Mouse (Mus musculus): ENCODE data around the gene Mpc2. TPM values are rescaled to one million over a fixed set of nuclear protein-coding genes. Genes with fewer than 3 reads are reported as not detected.
A peak's percentile ranks its signal among the peaks of the same experiment; 100 is the strongest.

The Mpc2 gene
- polyA plus RNA-seq (2015; fragmentation: Nextera tagmentation; extraction: Ambion mirVana): 175 and 185 TPM in 2 replicates

DNA sequence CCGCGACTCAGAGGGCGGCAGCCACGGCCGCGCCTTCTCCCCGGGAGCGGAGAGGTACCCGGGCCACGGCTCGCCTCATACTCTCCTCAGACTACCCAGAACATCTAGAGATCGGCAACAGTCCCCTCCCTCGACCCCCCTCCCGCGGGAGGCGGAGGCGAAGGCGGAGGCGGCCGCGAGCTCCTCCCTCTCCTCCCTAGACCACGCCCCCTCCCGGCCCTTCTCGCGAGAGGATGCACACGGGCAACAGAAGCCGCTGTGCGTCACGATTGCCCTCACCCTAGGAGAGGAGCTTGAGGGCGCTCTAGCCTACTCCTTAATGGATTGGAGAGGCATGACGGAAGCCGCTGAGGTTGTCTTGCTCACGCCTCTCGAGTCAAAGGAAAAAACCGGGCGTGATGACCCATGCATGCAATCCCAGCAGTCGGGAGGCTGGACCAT lies at the start of gene Mpc2, which contains the start of gene Dcaf6:
Gene Mpc2, plus strand, starts transcription at position 278 of the 441 bp plus-strand sequence.
Gene Dcaf6, minus strand, starts transcription at position 116 of the 441 bp plus-strand sequence.
- Histone ChIP-seq H3K27ac (peak within 1 kb of the TSS; percentile 98), H3K9ac (peak within 1 kb of the TSS; percentile 75), H3K36me3 (replicated peaks) (no peaks in the 10 kb centered on the region), H3K4me2 (peak within 1 kb of the TSS; percentile 93), H3K4me3 (peak within 1 kb of the TSS; percentile 97), H3K27me3 (replicated peaks) (no peaks in the 10 kb centered on the region), H3K9me3 (no peaks in the 10 kb centered on the region), H3K4me1 (peaks cover 20% of the 10 kb centered on the region)
- ATAC-seq (replicated peaks): peak; percentile 96
- under 1% methylated on average over 35 of the region's 37 CpGs for WGBS

DNA sequence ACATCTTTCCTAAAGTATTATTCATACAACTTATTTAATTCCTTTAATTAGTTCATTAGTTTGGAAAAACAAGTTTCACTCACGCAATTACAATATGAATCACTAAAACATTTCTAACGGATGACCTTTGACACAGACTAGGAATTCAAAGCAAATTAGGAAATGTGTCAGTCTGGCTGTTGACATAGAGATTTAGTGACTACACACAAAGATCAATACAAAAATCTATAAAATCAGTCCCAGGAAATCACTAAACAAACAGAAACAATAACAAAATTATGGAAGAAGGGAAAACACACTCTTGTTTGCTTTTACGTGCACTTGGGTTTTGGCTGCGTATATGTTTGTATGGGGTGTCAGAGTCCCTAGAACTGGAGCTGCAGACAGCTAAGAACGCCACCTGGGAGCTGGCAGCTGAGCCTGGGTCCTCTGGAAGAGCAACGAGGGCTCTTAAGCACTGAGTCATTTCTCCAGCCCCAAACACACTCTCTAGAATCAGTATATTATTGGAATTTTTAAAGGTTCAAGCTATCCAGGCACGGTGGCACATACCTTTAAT lies 39.0 kb upstream of the Mpc2 start:
- Histone ChIP-seq H3K4me1 (no peaks in the 10 kb centered on the region), H3K9me3 (no peaks in the 10 kb centered on the region), H3K9ac (no peak overlapping the region), H3K36me3 (replicated peaks) (no peaks in the 10 kb centered on the region), H3K27ac (no peak overlapping the region), H3K4me3 (no peak overlapping the region), H3K27me3 (replicated peaks) (no peaks in the 10 kb centered on the region), H3K4me2 (no peak overlapping the region)
- ATAC-seq (replicated peaks): no peak
- 74% methylated on average over 7 of the region's 7 CpGs for WGBS

DNA sequence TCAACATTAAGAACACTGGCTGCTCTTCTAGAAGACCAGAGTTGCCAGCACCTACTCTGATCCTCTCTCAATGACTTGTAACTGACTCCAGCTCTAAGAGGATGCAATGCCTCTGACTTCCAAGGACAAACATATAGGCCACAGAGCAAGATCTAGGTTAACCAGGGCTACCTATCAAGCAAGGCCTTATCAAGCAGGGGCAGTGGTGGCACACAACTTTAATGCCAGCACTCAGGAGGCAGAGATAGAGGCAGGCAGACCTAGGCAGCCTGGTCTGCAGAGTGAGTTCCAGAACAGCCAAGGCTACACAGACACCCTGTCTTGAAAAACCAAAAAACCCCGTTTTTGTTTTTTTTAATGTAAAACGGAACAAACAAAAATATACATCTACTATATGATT lies 34.2 kb upstream of the Mpc2 start:
- Histone ChIP-seq H3K4me3 (no peak overlapping the region), H3K27ac (no peak overlapping the region), H3K4me2 (no peak overlapping the region), H3K9ac (no peak overlapping the region), H3K4me1 (no peaks in the 10 kb centered on the region), H3K27me3 (replicated peaks) (no peaks in the 10 kb centered on the region), H3K9me3 (no peaks in the 10 kb centered on the region), H3K36me3 (replicated peaks) (no peaks in the 10 kb centered on the region)
- WGBS: 96% methylated on average over 2 of the region's 2 CpGs
- ATAC-seq (replicated peaks): no peak

DNA sequence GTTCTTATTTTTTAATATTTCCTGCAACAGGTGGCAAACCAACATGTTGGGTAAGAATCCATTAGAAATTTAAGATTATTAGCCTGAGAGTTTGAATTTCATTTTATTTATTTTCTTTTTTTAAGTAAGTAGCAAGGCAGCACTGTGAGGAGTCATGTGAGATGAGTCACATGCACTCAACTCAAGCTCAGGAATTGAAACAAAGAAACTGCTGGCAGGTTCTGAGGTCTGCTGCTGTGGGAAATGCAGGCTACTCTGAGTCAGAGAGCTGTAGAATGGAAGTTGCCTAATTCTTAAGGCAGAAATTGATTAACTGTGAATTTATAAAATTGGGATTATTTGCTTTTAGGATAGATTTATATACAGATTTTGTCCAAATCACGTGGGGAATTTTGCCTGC lies 27.6 kb upstream of the Mpc2 start:
- H3K4me3 ChIP-seq: no peak overlapping the region
- H3K27ac ChIP-seq: no peak overlapping the region
- no peaks in the 10 kb centered on the region for H3K27me3 ChIP-seq (replicated peaks)
- H3K9ac ChIP-seq: no peak overlapping the region
- H3K36me3 ChIP-seq (replicated peaks): no peaks in the 10 kb centered on the region
- 82% methylated on average over 1 of the region's 1 CpGs for WGBS
- no peak overlapping the region for H3K4me2 ChIP-seq
- ATAC-seq (replicated peaks): no peak
- H3K4me1 ChIP-seq: no peaks in the 10 kb centered on the region
- H3K9me3 ChIP-seq: peaks cover 3% of the 10 kb centered on the region; the same call in 1 of the 2 replicates

DNA sequence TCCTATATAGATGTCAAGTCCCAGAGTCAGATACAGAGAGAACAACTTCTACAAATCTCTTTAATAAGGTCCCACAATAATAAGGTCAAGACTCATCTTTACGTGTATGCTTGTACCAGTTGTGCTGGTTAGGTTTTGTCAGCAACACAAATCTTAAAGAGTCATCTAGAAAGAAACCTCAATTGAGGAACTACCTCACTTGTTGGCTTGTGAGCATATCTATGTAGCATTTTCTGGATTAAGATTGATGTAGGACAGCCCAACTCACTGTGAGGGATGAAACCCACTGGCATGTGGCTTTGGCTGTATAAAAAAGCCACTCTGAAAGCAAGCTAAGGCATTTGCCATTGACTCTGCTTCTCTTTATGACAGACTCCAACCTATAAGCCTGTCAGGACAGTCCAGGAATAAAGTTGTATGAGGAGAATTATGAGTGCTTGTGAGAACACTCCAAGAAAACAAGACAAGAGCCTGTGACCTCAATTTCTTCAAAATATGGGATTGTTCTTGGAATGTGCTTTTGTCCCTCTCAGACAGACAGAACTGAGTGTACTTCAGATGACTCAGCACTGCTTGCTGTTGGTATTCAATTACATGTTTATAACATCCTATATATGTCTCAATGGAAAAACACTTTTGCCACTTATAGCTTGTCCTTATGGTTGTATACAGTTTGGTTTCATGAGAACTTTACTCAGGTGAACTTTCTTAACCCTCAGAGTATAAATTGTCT lies 22.0 kb upstream of the Mpc2 start:
- H3K27ac ChIP-seq: no peak overlapping the region
- no peak overlapping the region for H3K4me3 ChIP-seq
- H3K4me1 ChIP-seq: no peaks in the 10 kb centered on the region
- no peaks in the 10 kb centered on the region for H3K36me3 ChIP-seq (replicated peaks)
- no peak overlapping the region for H3K4me2 ChIP-seq
- no peak overlapping the region for H3K9ac ChIP-seq
- 90% methylated on average over 1 of the region's 1 CpGs for WGBS
- H3K9me3 ChIP-seq: peaks cover 3% of the 10 kb centered on the region; the same call in 1 of the 2 replicates
- H3K27me3 ChIP-seq (replicated peaks): no peaks in the 10 kb centered on the region
- ATAC-seq (replicated peaks): no peak

DNA sequence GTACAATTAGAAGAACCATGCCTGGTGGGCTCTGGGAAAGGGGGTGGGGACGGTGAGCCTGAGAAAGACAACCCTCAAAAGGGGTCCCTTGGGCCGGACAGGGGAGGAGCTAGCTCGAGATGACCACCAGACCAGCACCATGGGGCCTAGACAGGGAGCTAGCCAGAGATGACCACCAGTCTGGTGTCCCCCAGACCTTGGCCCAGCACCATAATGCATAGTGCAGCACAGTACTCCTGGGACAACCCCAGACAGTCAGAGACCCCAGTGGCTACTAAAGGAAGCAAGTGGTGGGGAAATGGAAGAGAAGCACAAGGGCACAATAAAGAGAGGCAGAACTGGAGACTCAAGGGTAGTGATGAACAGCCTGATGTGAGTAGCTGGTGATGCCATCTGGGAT lies 19.6 kb upstream of the Mpc2 start:
- no peaks in the 10 kb centered on the region for H3K4me1 ChIP-seq
- H3K9ac ChIP-seq: no peak overlapping the region
- H3K27me3 ChIP-seq (replicated peaks): no peaks in the 10 kb centered on the region
- H3K4me2 ChIP-seq: no peak overlapping the region
- peaks cover 3% of the 10 kb centered on the region; the same call in 1 of the 2 replicates for H3K9me3 ChIP-seq
- H3K27ac ChIP-seq: no peak overlapping the region
- ATAC-seq (replicated peaks): no peak; the same call in 1 of the 2 replicates
- no peak overlapping the region for H3K4me3 ChIP-seq
- WGBS: 77% methylated on average over 3 of the region's 3 CpGs
- no peaks in the 10 kb centered on the region for H3K36me3 ChIP-seq (replicated peaks)

DNA sequence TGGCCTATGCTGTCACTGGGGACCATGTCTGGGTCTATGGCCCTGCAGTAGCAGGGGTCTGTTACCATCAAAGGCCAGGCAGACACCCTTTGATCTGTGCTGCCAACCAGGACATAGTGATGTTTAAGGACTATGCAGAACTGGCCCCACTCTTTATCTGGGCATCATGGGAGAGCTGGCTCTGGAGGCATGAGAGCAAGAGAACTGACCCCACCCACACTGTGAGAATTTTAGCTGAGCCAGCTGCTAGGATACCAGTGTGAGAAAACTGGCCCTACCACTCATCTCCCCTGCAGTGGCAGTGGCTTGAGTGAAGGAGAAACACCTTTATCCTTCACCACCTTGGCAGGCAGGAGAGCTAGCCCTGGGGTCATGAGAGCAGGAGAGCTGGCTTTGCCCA lies 19.2 kb upstream of the Mpc2 start:
- Histone ChIP-seq H3K27ac (no peak overlapping the region), H3K36me3 (replicated peaks) (no peaks in the 10 kb centered on the region), H3K4me3 (no peak overlapping the region), H3K9ac (no peak overlapping the region), H3K4me1 (no peaks in the 10 kb centered on the region), H3K27me3 (replicated peaks) (no peaks in the 10 kb centered on the region), H3K9me3 (peaks cover 2% of the 10 kb centered on the region; the same call in 1 of the 2 replicates), H3K4me2 (no peak overlapping the region)
- ATAC-seq (replicated peaks): no peak

DNA sequence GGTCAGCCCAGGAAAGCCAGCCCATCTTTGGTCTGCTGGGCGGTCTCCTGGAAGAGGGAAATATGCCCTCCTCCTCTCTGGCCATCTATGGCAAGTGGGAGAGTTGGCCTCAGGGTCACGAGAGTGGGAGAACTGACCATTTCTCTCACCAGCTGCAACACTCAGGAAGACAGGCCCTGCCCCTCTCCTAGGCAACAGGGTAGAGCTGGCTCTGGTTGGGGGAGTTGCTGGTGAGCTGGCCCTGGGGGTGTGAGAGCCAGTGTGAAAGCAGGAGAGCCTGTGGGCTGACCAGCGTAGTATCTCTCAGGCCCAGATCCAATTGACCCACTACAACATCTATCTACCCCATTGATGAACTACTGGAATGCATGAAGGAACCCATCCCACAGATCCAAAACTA lies 18.7 kb upstream of the Mpc2 start:
- no peak overlapping the region for H3K27ac ChIP-seq
- H3K4me2 ChIP-seq: no peak overlapping the region
- no peaks in the 10 kb centered on the region for H3K4me1 ChIP-seq
- H3K36me3 ChIP-seq (replicated peaks): no peaks in the 10 kb centered on the region
- no peaks in the 10 kb centered on the region for H3K9me3 ChIP-seq
- no peak overlapping the region for H3K4me3 ChIP-seq
- H3K9ac ChIP-seq: no peak overlapping the region
- 88% methylated on average over 3 of the region's 3 CpGs for WGBS
- no peak for ATAC-seq (replicated peaks)
- no peaks in the 10 kb centered on the region for H3K27me3 ChIP-seq (replicated peaks)

DNA sequence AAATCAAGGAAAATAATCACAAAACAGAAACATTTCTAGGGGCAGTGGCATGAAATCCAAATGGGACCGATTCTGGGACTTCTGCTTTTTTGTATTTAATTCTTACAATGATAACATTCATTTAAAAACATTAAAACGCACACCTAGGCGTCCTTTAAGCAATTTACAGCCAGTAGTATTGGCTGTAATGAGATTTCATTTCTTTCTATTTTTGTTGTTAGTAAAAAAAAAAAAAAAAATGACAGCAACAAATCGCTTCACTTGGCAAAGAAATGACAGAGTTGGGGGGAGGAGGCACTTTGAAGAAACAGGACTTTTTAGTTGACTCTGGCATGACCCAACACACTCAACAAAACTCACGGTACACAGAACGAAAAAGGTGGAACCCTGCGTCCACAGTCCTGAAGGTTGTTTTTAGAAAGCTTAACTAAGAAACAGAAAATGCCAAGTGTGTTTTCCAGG lies 1.4 kb upstream of the Mpc2 start:
- no peak for ATAC-seq (replicated peaks)
- Histone ChIP-seq H3K9me3 (peaks cover 6% of the 10 kb centered on the region; the same call in 1 of the 2 replicates), H3K27ac (no peak overlapping the region), H3K4me1 (peaks cover 20% of the 10 kb centered on the region), H3K9ac (peak overlapping the region; percentile 75), H3K4me3 (peak overlapping the region; percentile 97), H3K27me3 (replicated peaks) (no peaks in the 10 kb centered on the region), H3K4me2 (peak overlapping the region; percentile 93), H3K36me3 (replicated peaks) (no peaks in the 10 kb centered on the region)
- 23% methylated on average over 7 of the region's 7 CpGs for WGBS

DNA sequence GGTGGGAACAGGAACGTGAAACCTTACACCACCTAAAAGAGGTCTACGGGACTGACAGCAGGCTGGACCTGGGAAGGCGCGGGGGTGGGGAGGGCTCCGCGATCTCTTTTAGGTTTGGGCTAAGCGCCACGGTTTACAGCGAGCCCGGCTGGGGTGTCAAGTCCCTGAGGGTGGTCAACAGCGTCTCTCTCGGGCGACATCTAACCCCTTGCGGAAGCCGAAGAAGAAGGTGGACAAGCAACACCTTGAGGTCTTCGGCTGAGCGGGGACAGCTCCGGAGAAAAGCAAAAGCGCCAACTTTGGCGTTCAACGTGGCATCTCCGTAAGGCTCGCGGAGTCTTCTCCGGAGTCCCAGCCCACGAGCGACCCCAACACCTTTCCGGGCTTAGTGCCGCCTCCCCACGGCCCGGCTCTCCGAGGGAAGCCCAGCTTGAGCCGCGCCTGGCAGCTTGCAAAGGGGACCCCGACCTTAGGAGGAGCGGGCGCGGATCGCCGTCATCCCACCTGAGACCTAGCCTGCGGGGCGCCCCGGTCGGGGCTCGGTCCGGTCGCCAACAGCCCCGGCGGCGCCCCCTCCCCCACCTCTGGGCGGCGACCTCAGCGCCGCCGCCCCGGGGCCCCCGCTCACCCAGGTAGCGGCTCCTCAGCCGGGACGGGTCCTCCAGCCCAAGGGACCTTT lies 795 bp upstream of the Mpc2 start:
- Histone ChIP-seq H3K4me3 (peak overlapping the region; percentile 97), H3K36me3 (replicated peaks) (no peaks in the 10 kb centered on the region), H3K27ac (peak overlapping the region; percentile 98), H3K9ac (peak overlapping the region; percentile 75), H3K4me1 (peaks cover 20% of the 10 kb centered on the region), H3K9me3 (0 out of 2 replicates have a peak, but pooled peaks cover 3% of the 10 kb centered on the region), H3K4me2 (peak overlapping the region; percentile 93), H3K27me3 (replicated peaks) (no peaks in the 10 kb centered on the region)
- no peak for ATAC-seq (replicated peaks)
- under 1% methylated on average over 60 of the region's 60 CpGs for WGBS

DNA sequence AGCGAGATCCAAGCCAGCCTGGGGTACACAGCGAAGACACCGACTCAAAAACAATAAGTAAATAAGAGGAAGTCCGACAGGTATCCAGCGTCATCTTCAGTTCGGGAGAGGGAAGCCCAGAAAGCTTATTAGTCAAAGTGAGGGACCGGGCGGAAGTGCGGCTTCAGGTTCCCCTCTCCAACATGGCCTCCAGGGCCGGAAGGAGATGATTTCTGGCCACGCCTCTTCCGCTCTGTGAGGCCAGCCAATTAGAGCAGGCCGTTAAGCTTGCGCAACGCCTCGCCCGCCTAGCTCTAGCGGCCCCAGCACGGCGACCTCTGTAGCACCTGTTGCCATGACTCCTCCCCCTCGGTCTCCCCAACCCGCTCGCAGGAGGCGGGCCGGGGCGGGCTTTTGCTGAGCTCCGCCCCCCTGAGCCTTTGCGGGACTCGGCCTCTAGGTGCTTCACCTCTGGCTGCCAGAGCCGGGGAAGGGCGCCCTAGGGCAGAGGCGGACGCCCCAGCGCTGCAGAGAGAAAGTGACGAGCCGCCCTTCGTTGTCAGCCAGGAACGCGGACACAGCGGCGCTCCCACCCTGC lies 452 bp downstream of the Mpc2 start:
- H3K9ac ChIP-seq: peak overlapping the region; percentile 67
- H3K27me3 ChIP-seq (replicated peaks): no peaks in the 10 kb centered on the region

DNA sequence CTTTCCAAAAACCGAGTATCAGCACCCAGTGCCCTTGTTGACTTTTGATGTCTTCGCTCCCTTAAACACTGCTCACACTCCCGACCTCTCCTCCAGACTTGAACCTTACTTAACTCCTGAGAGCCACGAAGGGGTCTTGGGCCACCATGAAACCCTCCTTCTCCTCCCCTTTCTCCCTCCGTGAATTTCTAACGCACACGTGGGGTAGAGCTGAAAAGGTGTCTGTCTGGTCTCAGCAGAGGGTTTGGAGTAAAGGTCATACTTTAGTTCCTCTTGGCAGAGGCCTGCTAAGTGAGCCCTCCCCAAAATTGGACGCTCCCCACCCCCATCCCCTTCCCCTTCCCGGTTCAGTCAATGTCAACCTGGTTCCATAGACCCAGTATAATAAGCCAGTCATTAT lies 1.2 kb downstream of the Mpc2 start:
- ATAC-seq (replicated peaks): no peak
- Histone ChIP-seq H3K4me1 (peaks cover 20% of the 10 kb centered on the region), H3K36me3 (replicated peaks) (no peaks in the 10 kb centered on the region), H3K9ac (peak overlapping the region; percentile 62), H3K4me3 (peak overlapping the region; percentile 97), H3K27ac (peak overlapping the region; percentile 98), H3K27me3 (replicated peaks) (no peaks in the 10 kb centered on the region), H3K9me3 (no peaks in the 10 kb centered on the region), H3K4me2 (peak overlapping the region; percentile 73)
- WGBS: 4% methylated on average over 9 of the region's 9 CpGs

More for the DNA sequence above, 452 bp downstream of the Mpc2 start:
- no peaks in the 10 kb centered on the region for H3K9me3 ChIP-seq
- WGBS: under 1% methylated on average over 41 of the region's 41 CpGs
- H3K4me2 ChIP-seq: peak overlapping the region; percentile 73
- no peaks in the 10 kb centered on the region for H3K36me3 ChIP-seq (replicated peaks)
- peak overlapping the region; percentile 98 for H3K27ac ChIP-seq
- ATAC-seq (replicated peaks): peak; percentile 98
- peaks cover 20% of the 10 kb centered on the region for H3K4me1 ChIP-seq
- H3K4me3 ChIP-seq: peak overlapping the region; percentile 97

All from midbrain, embryonic 15.5 days (tissue).